Mouse (Mus musculus): ENCODE results near the gene Armc10.
"Not testable (repeated sequence)": the region's sequence is repeated elsewhere in the genome, so short reads cannot be mapped to it uniquely, and the experiment has no call there.

Gene Armc10

GRCm38 (mm10) chr5:21645439-21646132, at the start of gene Armc10, which contains the start of gene Fbxl13:
Armc10 (plus strand) TSS chr5:21645813.
Fbxl13 (minus strand) TSS chr5:21645634.
- DNase-seq = peak; percentile 85 to 91

GRCm38 (mm10) chr5:21599536-21599935, 46.1 kb upstream of the Armc10 start:
- DNase-seq = not testable (repeated sequence)

DNA sequence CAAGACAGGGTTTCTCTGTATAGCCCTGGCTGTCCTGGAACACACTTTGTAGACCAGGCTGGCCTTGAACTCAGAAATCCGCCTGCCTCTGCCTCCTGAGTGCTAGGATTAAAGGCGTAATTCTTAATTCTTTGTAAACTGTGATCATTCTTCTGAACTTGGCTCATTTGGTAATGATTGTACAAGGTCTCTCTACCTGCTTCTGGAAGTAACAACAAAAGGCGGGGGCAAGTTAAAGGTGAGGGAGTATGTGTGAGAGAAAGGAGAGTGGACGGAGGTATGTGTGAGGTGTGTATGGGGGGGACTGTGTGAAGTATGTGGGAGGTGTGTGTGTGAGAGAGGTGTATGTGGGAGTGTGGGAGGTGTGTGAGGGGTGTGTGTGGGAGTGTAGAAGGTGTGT, 45.7 kb upstream of the Armc10 start:
- DNase-seq = no peak

- no peak for DNase-seq
These were observed 39.7 kb upstream of the Armc10 start for GRCm38 (mm10) chr5:21605936-21606335.

DNA sequence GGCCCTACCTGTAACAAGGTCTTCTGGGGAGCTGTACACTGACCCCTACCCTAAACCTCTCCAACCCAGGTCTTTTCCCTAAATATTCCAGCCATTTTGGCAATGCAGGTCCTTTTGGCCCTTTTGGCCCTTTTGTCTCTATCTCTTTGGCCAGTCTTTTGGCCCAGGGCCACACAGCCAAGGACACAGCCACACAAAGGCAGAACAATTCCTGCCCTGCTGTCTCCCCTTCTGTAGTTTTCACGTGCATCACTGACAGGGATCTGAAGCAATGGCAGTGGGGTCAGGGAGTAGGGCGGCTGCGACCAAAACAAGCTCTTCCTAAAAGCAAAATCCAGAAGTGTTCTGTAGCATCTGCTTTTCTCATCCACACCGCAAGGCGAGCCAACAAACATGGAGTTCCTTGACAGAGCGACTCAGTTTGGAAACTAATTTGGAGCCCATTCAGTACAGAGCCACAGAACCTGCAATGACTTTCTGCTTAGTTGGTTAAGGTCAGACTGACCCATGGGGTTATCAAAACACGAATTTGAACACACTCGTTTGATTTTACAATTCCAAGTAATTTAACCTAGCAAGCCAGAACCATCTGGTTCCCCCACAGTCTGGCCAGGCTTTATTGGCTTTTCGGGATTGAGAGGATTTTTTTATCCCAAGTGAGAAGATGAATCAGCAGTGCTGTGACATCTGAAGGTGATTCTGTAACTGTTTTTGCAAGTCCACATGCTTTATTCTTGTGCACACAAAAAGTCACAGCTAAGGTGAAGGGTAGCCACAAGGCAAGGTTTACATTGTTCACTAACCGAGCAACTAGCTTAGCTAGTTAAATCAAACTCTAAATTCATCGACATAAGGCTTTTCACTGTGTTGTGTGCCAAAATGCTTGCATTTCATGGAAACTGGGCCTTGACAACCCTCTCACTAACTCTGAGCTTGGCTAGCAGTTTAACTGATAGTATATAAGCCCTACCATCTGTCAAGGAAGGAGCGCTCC, 37.0 kb upstream of the Armc10 start:
- no peak for DNase-seq

DNA sequence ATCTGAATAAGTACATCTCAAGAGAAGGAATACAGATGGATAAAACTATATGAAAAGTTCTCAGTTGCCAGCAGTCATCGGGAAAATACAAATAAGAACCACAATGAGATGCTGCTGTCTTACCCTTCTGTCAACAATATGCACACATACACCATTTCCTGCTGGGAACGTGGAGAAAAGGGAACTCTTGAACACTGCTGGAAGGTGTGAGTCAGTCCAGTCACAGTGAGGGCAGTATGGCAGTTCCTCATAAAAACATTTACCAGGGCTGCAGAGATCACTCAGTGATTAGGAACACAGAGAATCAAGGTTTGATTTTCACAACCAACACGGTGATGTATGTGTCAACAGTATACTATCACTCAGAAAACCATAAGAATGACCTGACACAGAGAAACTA, 34.6 kb upstream of the Armc10 start:
- DNase-seq = no peak

DNA sequence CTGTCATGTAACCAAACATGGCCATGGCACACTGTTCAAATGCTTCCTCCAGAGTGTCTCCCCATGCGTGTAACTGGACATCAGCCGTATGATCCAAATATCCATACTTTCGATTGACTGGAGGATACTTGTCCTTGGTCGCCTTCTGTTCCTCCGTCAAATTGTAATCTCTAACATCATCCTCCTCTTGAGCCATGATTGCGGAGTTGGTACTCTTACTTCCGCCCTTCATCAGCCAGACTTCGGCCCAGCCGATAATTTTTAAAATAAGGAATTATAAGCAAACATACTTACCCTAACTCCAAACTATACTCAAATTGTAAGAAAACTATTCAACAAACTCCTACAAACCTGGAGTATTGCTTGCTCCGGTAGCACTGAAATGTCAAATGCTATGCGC, 31.3 kb upstream of the Armc10 start:
- DNase-seq = not testable (repeated sequence)

- DNase-seq = no peak
These were observed 29.1 kb upstream of the Armc10 start for GRCm38 (mm10) chr5:21616450-21617009.

DNA sequence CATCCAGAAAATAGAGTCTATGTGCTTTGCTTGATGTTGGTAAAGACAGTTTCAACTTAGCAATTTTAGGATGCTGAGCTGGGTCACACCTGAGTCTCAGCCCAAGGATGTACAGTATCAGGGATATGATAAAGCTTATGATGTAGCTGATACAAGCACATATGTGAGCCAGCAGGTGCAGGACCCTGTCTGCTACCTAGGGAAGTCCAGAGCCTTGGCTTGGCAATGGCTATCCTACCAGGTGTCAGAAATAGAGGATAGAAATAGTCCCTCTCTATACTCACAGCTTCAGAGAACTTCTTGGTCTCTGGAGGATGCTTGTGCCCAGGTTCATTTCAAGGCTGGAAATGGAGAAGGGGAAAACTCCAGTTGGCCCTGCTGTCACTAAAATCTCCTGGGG, 19.7 kb upstream of the Armc10 start:
- no peak for DNase-seq

- peak in 1 of 2 experiments; percentile 18 for DNase-seq
These were observed 4.7 kb upstream of the Armc10 start for GRCm38 (mm10) chr5:21640961-21641360.

GRCm38 (mm10) chr5:21643606-21644005, 2.0 kb upstream of the Armc10 start:
- no peak for DNase-seq

DNA sequence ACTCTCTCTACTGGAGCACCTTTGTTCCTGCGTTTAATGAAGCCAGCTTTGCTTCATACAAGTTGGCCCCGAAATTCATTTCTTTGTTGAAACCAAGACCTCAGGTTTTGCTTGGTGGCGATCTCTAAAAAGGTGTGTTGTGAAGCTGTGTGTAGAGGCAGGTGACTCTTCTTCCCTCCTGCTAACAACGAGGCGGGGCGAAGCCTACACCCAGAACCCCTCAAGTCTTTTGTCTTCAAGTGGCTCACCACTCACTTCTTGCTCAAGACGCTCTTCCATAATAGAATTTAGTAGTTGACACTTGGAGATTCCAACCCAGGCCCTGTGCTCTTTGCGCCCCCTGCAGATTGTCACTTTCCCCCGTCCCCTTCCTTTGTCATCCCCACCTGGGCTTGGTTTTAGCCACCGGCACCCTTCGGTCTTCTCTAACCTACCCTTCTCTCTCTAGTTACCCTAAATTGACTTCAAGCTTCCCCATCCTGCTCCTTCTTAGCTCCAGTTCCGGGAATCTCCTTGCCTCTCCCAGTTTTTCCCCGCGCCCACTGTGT, 648 bp upstream of the Armc10 start:
- no peak for DNase-seq

GRCm38 (mm10) chr5:21646133-21646491, 499 bp downstream of the Armc10 start:
- no peak for DNase-seq

GRCm38 (mm10) chr5:21650736-21651135, 5.1 kb downstream of the Armc10 start:
- no peak for DNase-seq

DNA sequence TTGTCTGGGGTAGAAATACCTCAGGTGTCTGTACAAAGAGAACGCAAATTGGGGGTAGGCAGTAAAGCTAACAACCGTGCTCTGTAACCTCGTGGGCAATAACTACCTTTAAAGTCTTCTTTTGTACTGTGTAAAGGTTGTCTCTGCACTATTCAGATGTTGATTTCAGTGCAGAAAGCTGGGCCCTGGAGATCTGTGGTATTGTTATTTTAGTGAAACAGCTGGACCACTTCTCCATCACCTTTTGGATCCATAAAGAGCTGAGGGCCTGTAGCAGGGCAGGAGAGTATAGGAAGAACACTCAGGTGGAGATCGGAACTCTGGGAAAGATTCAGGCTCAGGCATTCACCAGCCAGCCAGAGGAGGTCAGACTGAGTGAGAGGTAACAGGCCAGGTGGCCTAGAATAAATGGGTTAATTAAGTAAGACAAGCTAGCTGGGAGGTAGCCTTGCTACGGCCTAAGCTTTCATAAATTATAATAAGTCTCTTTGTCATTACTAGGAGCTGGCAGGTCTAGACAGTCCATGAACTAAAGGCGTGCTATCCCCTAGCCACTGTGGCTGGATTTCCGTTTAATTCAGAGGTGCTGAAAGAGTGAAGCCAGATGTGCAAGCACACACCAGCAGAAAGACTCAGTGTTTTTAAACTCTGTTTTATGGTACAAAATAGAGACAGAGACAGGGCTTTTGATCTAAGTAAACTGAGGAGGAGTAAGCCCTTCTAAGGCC, 6.4 kb downstream of the Armc10 start:
- no peak for DNase-seq

- DNase-seq = no peak
These were observed 11.3 kb downstream of the Armc10 start for GRCm38 (mm10) chr5:21656912-21657311.

GRCm38 (mm10) chr5:21658038-21658437, 12.4 kb downstream of the Armc10 start:
- DNase-seq = no peak

DNA sequence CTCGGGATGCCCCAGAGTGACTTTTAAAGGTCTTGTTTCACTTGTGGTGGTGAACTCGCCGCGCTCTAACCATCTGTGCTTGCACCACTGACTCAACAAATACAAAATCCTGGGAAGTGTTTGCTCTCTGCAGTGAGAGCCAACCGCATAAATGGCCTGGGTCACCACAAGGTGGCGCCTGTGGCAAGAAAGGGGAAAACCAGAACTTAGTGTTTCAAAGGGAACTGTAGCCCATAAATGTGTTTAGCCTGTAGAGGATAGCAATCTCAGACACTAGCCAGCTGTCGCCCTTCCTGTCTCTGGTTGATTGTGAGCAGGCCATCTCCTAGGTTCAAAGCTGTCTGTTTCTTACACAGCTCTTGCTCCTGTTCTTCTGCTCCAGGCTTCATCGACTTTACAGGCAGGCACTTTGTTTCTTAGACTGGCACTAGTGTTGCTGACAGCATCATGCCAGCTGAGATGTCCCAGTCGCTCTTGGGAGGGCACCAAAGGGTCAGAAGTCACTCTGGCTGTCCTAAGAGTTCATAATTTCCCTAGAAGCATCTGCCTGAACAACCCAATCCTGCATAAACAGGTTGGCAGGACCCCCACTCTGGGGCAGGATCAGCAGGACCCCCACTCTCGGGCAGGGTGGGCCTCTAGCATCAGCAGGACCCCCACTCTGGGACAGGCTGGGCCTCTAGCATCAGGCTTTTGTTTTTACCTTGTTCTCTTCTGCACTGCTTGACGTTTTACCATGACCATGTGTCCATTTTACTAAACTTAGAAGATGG, 13.2 kb downstream of the Armc10 start:
- DNase-seq = peak; percentile 32 to 39

GRCm38 (mm10) chr5:21660850-21661249, 15.2 kb downstream of the Armc10 start:
- DNase-seq = no peak

DNA sequence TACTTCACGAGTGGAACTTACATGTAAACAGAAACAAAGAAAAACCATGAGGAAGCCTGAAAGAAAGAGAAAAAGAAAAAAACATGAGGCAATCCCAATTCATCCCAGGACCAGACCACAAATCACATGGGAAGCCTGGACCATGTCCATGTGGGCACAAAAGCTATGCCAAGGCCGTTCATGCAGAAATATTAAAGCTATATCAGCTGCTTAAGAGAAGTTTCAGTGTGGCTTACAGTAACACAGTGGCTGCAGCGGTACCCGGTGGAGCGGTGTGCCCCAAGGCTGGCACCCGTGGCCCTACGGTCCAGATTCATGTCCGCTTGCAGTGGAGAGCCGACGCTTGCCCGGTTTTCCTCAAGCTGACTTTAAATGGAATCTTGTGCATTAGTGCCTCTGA, 17.5 kb downstream of the Armc10 start:
- no peak for DNase-seq

Measured in thymus, adult 18-20 months (tissue).